Mouse (Mus musculus): ENCODE measurements at regions not wholly inside any gene's neighbourhood (a gene's known extent, or its start where the extent isn't known, plus 50 kb on each side); places are given as distances from the start of the nearest gene placed in this dataset.
"Not testable (repeated sequence)": the region's sequence is repeated elsewhere in the genome, so short reads cannot be mapped to it uniquely, and the experiment has no call there.

- peak; percentile 93 for DNase-seq (ENCODE audit: low read depth)
Observed at GRCm38 (mm10) chr13:74563483-74564330, 69.9 kb upstream of the Zfp825 start.

DNA sequence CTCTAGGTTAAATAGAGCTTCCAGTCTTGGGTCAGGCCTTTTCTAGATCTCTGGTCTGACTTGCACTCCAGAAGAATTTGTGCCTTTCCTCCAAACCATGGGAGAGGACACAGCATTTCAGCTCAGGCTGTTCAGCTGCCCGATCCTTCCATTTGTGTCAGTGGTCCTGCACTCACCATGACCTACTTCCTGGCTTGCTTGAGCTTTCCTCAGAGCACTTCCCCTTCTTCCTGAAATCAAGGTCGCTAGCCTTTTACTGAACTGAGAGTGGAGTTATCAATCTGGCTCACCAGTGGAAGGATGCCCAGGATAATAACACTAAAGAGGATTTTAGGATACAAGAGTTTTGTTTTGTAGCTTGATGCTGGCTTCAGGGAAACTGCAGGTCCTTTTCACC is 70.5 kb upstream of the Zfp825 start:
- DNase-seq (ENCODE audit: low read depth): not testable (repeated sequence)

- DNase-seq (ENCODE audit: low read depth): not testable (repeated sequence)
Observed at GRCm38 (mm10) chr13:74569967-74570366, 69.4 kb upstream of the Erap1 start.
